Mouse (Mus musculus) testis, adult 2 months (tissue): ENCODE measurements around the gene Jam2.

Source experiments
- CTCF ChIP-seq: fragments of 200-500 bp; IDR thresholded peaks from 2 replicates; pipeline ENCODE4 v1.5.1; 2012; ENCODE audit warnings: low read depth, mild to moderate bottlenecking, inconsistent platforms, low read length, moderate library complexity; ENCODE audit not compliant: control insufficient read depth, insufficient read depth, insufficient replicate concordance
- POLR2A ChIP-seq: fragments of 200-500 bp; IDR thresholded peaks from 2 replicates; pipeline ENCODE4 v1.6.1; 2012; ENCODE audit warnings: low read depth, mild to moderate bottlenecking, inconsistent platforms, low read length, moderate library complexity; ENCODE audit not compliant: control insufficient read depth

DNA sequence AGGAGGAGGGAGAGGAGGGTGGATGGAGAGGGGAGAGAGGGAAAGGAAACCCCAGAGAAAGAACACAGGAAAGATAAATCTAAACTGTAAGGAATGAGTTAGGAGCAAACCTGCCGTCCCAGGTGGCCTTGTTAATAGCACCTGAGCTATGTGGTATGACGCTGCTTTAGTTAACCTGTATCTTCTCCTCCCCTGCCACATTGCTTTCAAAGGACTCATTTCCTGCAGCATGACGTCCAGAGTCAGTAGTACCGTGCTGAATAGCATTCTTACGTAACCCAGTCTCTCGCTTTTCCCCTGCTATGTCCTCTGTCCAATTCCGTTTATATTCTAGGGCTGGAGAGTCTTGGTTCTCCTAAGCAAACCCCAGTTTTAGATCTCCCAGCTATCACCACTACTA, 3.0 kb upstream of the Jam2 start:
- TF ChIP-seq CTCF (no peak), POLR2A (no peak)
